Mouse (Mus musculus) c-Kit-positive CD71-positive TER-119-negative erythroid progenitor cells, embryonic 14.5 days (primary cell): ENCODE data around the gene Rpl3l.
"Not testable (repeated sequence)": the region's sequence is repeated elsewhere in the genome, so short reads cannot be mapped to it uniquely, and the experiment has no call there.

Experiments
- DNase-seq: peaks from one replicate; pipeline ENCODE4 v3.0.0-alpha.2; 2013; ENCODE audit warnings: low read depth

Gene Rpl3l

DNA sequence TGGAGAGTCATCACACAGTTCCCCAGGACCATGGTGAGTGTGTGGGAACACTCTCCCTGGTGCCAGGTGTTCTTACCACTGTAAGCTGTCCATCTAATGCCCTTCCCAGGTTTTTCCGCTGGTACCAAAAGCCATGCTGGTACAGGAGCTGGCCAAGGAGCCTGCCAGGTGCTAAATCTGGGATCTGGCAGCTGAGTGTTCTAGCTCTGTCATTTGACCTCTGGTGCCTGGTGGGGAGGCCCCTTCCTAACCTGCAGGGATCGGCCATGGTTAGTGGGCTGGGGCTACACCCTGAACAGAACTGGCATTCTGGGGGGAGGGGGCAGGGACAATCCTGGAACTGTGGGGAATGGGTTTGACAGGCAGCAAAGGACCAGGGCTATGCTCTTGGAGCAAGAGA is at the start of gene Rpl3l:
TSS of gene Rpl3l (plus strand) at position 203 of the 400 bp plus-strand sequence.
- no peak for DNase-seq

DNA sequence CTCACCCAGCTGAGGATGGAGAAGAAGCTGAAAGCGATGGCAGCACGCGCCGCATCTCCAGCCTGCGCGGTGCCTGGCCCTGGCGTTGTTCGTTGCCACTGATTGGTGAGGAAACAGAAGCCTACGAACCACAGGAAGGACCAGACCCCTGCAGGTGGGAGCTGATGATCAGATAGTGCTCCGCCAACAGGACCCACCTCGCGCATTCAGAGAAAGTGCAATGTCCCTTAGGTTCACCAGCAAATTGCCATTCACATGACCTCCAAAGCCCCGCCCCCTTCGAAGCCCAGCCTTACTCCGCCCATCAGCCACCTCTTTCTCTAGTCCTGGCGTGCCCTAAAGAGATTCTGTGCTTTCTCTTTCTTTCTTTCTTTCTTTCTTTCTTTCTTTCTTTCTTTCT is 41.1 kb upstream of the Rpl3l start:
- no peak for DNase-seq

DNA sequence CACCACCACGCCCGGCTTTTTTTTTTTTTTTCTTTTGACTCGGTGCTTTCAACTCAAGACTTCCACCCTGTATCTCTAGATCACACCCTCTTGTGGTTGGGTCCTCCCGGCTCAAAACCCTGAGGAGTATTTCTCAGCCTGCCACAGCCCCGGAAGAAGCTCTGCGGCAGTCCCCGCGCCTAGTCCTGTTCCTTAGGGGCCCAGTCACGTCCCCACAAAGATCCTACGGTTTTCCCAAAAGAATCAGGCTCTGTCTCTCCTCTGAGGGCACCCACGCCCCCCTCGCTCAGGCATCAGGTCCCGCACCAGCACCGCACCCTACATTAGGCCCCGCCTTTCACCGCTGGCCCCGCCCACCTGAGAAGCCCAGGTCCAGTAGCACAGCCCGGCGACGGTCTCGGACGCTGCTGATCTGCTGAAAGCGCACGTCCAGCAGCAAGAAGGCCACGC is 40.4 kb upstream of the Rpl3l start:
- peak; percentile 46 for DNase-seq

DNA sequence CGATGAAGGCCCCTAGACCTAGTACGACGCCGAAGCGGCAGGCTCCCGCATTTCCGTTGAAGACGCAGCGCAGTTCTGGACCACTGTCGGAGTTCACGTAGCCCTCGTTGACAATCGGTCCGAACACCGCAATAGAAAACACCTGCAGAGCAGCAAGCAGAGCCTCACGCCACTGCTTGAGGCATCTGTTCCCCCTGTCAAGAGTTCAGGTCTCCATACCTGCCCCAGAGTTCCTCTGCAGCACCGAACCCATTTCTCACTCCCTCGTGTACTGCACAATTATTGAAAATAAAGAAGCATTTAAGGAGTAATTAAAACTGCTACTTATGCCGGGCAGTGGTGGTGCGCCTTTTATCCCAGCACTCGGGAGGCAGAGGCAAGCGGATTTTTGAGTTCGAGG is 40.0 kb upstream of the Rpl3l start:
- DNase-seq = no peak

DNA sequence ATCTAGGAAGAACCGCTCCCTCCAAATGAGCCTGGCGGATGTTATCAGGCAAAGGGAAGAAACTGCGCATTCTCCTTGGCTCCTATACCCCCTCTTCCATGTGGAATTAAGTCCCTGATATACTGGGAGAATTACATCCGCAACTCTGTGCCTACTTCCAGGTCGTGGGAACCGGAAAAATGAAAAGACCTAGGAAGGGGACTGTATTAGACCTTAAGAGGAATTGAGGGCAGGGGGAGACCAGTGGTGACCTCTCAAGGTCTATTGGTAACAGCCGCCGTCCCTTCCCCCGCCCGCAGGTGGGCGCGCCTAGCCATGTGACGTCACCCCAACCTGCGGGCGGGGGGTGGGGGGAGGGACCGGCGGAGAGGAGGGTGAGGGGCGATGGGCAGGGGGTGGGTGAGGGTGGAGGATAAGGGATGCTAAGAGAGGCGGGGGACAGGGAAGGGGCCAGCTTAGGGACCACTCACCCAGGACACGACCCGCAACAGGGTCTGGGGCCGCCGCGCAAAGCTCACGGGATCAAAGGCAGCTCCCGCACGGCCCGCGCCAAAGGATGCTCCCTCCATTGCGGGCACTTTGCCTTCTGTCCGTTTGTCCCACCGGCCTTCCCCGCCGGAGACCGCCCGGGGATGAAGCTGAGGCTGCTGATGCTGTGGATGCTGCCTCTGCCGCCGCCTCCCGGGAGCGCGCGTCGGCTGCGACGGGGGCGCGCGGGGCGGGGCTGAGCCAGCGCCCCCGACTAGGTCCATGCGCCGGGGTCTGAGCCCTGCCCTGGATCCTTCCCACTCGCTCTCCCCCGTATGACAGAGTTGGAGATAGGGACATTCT is 38.2 kb upstream of the Rpl3l start, which contains the start of gene Syngr3:
TSS of gene Syngr3 (minus strand) at position 705 of the 831 bp plus-strand sequence.
- DNase-seq = no peak

DNA sequence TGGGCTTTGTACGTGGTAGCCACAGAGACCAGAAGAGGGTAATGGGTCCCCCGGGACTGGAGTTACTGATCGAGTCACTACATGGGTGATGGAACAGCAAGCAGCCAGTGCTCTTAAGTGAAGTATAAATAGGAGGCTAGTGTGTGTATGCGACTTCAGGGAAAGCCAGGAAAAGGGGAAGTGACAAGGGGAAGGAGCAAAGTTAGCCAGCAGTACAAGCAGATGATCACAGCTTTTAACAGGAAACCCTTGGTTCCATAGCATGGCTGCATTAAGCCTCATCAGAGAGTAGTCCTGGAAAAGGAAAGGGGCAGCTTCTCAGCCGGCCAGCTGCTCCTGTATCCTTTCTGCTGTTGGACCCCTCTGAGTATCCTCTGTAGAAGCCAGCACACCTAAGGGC is 35.2 kb upstream of the Rpl3l start:
- no peak for DNase-seq

DNA sequence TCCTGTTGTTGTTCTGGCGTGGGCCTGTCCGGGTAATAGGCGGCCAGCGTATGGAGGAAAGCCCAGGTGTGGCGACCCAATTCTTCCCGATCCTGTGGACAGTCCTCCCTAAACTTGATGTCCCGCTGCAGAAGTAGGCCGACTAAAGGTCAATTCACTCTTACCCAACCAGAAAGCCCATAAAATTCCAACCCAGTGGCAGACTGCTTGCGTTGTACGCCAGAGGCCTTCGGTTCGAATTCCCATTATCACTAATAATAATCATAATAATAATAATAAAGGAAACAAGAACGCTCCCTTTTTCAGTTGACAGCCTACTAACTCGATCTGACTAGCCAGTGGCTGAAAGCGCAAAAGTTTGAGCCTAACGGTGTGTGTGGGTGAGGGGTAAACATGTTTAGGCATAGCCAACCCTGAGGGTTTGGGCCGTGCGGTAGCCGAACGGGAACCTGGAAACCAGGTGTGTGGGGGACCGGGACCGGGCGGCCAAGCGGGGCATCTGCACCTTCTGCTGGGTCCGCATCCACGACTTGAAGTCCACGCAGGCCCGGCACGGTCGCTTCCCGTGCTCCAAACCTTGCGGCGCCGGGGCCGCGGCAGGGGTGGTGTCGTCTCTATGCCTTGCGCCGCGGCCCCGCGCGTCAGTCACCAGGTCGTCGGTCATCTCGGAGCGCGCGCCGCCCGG is 32.2 kb upstream of the Rpl3l start:
- DNase-seq = no peak

DNA sequence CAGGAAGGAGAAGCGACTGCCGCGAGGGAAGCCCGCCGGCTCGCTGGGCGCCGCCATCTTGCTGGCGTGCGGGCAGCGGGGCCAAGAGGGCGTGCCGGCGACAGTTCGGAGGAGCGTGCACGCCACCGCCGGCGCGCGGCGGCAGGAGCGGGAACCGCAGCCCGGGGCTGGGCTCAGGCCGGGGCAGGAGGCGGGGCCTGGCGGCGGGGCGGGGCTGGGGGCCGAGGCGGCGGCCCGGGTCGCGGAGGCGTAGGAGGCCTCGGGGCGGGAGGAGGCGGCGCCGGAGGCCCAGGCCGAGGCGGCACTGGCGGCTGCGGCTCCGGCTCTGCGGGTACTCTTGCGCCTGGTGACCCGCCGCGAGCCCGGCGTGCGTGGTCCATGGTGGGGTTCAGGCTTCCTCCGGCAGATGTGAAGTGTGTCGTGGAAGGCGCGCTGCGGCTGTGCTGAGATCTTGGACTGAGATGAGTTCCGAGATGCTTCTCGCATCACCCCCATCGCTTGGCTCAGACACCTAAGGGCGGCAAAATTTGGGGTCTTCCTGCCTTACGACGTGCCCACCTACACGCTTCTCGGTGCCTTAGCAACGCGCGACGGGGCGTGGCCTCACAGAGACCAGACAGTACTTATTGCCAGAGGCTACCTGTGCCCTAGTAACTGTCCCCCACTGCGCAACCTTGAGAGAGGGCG is 31.5 kb upstream of the Rpl3l start, which contains the start of the genes Gfer and Noxo1:
TSS of gene Gfer (minus strand) at position 146 of the 687 bp plus-strand sequence.
TSS of gene Noxo1 (plus strand) at position 224 of the 687 bp plus-strand sequence.
- DNase-seq = peak; percentile 72

DNA sequence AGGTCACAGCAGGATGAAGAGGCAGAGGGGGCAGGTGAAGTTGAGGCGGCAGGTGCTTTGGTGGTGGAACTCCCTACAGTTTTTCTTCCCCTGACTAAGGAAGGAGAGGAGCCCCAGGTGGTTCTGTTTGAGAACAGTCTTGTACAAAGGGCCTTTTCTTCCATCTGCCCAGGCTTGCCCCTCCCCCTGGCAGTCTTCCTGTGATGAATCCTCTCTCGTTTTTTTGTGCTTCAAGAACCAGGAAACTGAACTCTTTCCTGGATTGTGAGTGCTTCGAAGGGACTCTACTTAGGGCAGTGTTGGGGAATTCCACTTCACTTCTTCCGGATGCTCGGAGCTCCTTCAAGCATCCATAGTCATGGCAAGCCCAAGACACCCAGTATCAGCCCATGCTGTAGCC is 29.6 kb upstream of the Rpl3l start:
- no peak for DNase-seq

DNA sequence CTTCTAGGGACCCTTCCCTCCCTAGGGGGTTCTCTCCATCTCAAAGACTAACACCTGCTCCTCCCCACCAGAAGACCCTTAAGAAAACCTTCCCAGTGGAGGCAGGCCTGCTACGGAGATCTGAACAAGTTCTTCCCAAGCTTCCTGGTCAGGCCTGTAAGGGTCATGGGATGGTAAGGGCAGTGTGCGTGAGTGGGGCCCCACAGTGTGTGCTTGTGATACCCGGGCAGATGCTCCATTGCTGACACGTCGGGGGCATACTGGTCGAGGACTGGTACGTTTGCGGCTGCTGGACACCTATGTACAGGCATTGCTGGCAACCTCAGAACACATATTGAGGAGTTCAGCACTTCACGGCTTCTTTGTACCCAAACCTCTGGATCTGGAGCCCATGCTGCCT is 28.9 kb upstream of the Rpl3l start:
- DNase-seq = no peak

DNA sequence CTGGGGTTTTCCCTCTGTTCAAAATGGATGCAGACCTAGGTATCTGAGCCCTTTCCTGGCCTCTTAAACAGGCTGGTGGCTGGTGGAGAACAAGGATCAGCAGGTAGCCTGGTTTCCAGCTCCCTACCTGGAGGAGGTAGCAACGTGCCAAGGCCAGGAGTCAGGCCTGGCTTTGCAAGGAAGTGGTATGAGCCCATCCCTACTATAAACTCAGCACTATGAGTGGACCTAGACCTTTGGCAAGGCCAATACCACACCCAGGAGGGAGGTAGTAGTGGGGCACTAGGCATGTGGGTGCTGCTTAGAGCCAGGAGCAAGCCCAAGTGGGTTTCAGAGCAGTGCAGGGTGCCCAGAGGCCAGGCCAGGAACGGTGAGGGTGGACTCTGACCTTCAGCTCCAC is 28.1 kb upstream of the Rpl3l start:
- DNase-seq = no peak

DNA sequence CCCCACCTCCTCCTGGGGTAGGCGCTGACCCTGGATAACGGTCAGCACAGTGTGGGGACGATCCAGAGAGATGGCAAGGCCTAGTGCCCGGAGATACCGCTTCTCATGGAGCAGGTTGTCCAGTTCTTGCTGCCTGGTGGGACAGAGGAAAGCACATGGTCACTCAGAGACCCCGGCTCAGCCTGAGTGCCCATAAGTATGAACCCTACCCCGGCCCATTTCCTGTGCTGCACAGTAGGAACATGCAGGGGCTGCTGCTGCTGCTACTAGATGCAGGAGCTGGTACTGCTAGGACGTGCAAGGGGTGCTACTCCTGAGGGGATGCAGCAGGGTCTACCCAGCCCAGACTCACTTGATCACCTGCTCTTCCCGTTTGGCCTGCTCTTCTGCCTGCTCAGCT is 26.4 kb upstream of the Rpl3l start:
- DNase-seq = no peak

DNA sequence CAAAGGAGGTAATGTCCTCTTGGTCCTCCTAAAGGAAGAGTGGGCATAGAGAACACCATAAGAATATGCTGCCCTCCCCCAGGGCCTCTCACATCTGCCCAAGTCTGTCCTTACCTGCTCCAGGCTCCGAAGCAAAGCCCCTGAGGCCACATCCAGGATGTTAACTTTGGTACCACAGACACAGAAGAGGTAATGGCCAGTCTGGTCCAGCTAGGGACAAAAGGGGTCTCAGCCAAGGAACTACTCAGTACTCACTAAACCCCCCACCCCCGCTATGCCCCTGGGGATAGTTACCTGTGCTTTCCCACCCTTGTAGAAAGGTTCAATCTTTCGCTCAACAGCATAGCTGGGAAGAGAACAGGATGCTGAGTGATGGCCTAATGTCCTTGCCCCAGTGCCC is 21.8 kb upstream of the Rpl3l start:
- DNase-seq = no peak

DNA sequence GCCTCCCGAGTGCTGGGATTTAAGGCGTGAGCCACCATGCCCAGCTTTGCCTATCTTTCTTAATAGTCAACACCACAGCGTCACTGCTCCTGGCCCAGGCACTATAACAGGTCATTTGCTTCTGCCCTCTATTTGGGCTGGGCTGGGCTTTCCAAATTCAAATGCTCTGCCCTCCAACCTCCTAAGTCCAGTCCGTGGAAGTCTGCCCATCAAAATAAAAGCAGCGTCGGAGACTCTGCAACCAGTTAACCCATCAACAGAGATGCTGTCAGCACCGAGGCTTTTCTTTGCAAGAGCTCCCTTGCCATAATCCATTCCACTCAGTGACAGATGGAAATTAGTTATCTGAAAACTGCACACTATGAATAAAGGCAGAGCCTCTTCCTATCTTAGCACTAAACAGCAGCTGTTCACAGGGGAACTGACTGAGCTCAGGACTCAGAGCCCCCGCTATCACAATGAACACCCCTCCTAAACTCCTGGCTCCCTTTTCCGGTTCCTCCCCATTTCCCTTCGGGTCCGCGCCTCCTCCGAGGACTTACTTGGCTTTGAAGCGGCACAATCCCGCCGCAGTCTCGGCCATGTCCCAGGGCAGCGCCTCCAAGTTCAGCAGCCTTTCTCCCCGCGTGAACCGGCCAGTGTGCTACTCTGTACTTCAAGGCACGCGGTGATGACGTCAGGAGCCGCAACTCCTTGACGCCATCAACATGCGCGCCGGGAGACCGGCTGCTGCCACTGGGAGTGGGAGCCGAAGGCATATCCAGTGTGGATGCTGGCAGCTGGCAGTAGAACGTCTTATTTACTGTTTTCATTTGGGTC is 20.4 kb upstream of the Rpl3l start, which contains the start of gene Tbl3:
TSS of gene Tbl3 (minus strand) at position 679 of the 819 bp plus-strand sequence.
- DNase-seq = peak; percentile 92

DNA sequence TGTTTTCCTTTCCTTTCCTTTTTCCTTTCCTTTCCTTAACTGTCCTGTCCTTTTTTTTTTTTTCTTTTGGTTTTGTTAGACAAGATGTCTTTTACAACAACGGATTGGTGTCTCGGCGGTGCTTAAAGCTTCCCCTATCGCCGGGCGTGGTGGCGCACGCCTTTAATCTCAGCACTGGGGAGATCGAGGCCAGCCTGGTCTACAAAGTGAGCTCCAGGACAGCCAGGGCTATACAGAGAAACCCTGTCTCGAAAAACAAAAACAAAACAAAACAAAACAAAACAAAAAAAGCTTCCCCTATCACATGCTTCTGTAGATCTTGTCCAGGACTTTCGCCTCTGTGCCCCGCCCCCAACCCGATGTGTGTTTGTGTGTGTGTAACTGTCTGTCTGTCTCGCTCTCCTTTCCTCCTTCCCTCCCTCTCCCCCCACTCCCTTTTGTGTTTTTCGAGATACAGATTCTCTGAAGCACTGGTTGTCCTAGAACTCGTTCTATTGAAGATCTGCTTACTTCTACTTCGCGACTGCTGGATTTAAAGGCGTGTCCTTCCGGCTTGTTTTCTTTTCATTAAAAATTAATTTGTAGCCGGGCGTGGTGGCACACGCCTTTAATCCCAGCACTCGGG is 19.7 kb upstream of the Rpl3l start:
- DNase-seq = no peak

DNA sequence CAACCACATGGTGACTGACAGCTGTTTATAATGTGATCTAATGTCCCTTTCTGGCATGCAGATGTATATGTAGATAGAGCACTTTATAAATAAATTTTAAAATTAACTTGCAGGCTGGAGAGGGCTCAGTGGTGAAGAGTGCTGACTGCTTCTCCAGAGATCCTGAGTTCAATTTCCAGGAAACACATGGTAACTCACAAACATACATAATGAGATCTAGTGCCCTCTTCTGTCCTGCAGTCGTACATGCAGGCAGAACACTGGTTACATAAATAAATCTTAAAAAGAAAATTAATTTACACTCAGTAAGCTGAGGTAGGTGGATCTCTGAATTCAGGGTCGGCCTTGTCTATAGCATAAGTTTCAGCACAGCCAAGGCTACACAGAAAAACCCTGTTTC is 19.0 kb upstream of the Rpl3l start:
- DNase-seq = no peak

DNA sequence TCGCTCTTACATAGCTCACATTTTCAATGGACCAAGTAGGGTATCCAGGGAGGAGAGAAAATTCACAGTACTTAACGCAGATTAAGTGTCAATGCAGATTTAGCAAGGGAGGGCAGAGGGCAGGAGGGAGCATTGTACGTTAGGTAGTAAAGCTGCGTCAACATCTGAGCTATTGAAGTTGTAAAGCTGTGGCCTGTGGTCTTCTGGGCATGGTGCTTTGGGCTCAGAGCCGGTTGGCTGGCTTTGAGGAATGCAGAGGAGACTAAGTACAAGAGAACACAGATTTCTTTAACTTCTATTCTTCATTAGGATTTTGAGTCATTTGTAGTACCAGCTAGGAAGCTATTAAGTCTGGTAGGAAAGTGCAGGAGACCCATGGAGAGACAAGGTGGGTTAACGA is 12.1 kb upstream of the Rpl3l start:
- no peak for DNase-seq

DNA sequence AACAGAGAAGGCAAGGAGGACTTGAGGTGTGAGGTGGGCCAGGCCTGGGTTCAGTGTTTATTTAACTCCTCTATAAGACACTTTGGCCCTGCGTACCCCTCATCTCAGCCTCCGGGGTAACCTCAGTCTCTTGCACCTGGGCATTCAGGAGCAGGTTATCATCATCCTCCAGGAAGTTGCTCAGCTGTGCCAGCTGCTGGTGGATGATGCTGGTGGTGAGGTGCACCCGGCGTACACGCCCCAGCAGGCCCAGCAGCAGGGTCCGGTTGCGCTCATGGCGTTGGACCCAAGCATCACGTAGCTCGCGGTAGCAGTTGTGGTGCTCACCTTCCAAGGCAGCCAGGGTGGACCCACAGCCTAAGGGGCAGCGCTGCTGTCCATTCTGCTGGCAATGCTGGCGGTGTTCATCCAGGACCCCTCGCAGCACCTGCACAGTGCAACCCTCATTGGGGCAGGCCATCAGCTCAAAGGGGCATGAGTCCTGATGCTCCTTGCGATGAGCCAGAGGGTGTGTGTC is 11.4 kb upstream of the Rpl3l start:
- DNase-seq = no peak

DNA sequence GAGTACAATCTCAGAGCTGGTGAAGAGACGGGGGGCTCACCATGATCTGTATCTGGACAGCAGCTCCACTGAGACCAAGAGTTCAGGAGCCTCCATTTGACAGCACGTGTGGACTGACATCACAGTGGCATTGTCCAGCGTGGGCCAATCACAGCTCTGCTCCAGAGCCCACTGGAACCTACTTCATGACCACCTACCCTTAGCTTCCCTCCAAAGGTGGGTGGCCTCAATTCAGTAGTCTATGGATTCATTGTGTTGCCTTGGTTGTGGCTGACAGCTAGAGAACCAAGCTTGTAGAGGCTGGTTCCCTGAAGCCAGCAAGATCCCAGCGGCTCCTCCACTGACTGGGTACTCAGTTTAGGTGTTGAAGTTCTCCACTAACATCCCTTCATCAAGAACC is 9.7 kb upstream of the Rpl3l start, which contains the start of the genes Rnf151 and Rps2:
TSS of gene Rnf151 (minus strand) at position 121 of the 400 bp plus-strand sequence.
TSS of gene Rps2 (plus strand) at position 174 of the 400 bp plus-strand sequence.
- no peak for DNase-seq

DNA sequence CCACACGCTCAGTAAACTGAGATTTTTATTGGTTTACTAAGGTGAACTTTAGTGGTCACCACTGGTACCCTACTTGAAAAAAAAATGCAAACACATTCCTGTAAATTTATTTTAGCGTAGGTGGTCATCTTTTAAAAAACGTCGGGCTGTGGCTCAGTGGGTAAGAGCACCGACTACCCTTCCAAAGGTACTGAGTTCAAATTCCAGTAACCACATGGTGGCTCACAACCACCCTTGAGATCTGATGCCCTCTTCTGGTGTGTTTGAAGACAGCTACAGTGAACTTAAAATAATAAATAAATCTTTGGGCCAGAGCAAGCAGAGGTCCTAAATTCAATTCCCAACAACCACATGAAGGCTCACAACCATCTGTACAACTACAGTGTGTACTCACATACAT is 8.7 kb upstream of the Rpl3l start:
- not testable (repeated sequence) for DNase-seq
